Mouse (Mus musculus) right cerebral cortex, postnatal 14 days (tissue): ENCODE data around the gene Btbd9.

Experiments used
- DNase-seq: peaks from one replicate; pipeline ENCODE4 v3.0.0; 2022

Btbd9 gene

DNA sequence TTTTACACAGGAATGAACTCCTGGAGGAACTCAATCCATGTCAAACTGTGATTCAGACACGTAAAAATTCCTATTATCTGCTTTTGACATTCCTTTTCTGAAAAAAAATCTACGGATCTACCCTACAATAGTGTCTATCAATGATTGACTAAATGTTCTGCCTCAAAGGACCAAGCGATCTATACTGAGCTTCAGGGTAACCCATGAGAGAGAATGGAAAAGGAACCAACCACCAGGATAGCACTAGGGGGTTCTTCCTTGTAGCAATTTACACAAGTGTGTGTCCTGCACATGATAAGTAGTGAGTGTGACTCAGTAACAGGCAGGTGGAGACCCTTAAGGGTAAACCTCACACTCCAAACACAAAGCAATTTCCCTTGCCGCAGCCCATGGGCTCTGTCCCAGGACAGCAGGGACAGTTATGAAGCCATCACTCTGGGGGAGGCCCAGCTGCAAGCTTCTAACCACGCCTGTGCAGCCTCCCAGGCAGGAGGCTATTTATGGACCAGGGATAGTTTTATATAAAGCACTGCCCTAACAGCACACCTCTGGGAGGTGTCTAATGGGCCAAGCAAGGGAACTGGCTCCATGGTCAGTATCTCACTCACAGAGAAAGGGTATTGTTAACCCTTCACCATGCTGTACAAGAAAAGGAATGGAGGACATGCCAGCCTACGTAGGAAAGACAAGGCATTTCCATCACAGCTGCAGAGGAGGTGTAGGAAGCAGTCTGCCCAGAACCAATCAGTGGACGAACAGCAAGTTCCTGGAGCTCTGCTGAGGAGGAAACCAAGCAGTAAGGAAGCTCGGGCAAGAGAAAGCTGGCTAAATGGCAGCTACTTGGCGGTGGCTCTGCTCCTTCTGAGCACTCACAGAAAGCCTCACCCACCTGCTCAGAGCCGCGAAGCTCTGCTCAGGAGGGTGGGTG lies 306.9 kb downstream of the Btbd9 start:
- DNase-seq = no peak

- DNase-seq = no peak
Measured at GRCm38 (mm10) chr17:30268456-30268855, 307.8 kb downstream of the Btbd9 start.

GRCm38 (mm10) chr17:30267432-30267973 lies 308.8 kb downstream of the Btbd9 start:
- DNase-seq = no peak

- no peak for DNase-seq
Measured at GRCm38 (mm10) chr17:30263535-30263934, 312.8 kb downstream of the Btbd9 start.

GRCm38 (mm10) chr17:30262943-30263342 lies 313.3 kb downstream of the Btbd9 start:
- no peak for DNase-seq

DNA sequence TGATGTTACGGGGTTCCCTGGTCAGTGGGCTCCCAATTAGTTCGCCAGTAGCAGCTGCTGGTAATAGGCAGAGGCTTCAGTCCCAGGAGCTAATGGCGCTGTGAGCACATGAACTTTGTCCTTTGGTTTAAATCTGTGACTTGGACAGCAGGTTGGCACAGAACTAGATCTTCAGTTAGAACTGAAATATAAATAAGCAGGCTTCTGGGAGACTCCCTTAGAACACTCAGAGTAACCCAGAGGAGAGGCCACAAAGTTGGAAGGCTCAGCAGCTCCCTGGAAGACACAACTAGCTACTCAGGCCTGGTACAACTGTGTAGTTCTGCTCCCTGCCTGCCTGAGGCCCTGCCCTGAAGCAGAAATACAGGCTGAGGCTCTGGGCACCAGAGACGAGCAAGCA lies 313.8 kb downstream of the Btbd9 start:
- DNase-seq = no peak

GRCm38 (mm10) chr17:30261983-30262340 lies 314.3 kb downstream of the Btbd9 start:
- DNase-seq = no peak

GRCm38 (mm10) chr17:30261307-30261982 lies 314.8 kb downstream of the Btbd9 start:
- DNase-seq = no peak

DNA sequence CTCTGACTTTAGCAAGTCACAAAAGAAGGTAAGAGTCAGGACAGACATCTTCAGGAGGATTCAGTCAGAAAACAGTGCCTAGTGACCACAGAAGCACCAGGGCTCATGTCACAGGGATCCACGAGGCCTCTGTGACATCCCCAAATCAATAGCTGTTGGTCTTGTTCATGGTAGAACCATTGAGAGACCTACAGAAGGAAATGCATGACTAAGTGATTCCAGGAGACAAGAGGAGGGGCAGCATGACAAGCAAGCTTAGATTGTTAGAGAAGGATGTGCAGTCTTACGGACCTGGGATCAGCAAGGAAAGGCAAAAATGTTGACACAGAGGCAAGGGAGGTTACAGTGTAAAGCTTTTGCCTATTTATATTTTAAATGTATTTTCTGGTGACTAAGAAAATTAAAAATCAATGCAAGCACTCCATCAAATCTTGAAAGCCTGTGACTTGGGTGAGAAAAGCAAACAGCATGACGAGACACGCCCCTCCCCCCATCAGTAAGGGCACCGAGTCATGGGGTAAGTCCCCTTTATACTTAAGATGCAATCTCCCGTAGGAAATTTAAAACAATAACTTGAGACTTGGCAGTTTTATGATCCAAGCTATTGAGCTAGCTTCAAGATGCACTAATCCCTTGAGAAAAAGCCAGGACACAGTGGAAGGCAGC lies 315.5 kb downstream of the Btbd9 start:
- no peak for DNase-seq

DNA sequence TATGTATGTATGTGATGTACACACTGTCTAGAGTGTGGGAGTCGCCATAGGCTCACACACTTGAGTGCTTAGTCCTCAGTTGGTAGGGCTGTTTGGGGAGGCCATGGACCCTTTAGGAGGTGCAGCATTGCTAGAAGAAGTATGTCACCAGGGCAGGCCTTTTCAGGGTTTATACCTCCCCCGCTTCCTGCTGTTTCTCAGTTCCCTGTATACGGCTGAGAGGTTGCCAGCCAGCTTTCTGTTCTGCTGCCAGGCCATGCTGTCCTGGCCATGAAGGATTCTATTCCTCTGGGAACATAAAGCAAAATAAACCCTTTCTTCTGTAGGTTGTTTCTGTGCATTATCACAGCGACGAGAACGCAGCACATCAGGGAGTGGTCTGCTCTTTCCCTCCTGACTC lies 316.4 kb downstream of the Btbd9 start:
- DNase-seq = no peak

- DNase-seq = no peak
Measured at GRCm38 (mm10) chr17:30258480-30258879, 317.8 kb downstream of the Btbd9 start.

DNA sequence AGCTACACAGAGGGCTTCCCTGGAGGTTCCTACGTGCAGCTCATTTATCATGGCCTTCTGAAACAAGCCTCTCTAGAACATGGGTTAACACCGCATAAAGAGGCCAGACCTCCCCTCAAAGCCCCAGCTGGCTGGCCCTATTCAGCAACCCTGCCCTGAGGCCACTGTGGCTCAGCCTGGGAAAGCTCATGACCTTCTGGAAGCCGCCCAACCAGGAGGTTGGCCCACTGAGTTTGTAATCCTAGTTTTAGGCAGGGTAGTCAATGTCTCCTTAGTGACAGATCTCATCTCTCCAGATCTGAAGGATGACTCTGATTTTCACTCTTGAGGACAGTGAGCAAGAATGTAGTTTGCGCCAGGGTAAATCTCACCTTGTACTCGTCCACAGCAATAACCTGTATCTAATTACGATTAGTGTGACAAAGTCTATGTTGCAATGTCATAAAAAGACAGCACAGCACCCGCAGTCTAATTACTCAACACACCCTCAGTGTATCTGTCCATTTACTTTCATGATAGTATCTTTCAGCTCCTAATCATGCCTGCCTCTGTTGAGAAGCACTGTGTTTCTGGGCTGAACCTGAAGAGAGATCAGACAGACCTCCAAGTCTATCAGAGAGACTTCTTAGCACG lies 320.2 kb downstream of the Btbd9 start:
- DNase-seq = no peak

DNA sequence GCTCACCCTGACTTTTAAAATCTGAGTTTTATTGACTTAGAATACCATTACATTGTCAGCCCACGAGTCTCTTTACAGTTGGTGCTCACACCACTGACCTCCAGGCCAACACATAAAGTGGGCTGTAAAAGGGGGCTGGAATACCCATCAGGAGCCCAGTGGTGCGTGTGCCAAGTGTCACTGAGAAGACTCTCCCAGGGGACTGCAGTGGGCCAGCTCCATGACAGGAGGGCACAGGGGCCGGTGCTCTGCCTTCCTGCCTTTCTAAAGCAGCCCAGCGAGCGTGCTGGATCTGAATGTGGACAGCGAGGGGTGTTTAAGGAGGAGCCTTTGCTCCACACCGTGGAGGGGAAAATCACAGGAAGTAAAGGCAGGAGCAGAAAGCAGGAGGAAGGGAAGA lies 322.4 kb downstream of the Btbd9 start:
- DNase-seq = no peak

GRCm38 (mm10) chr17:30253028-30253427 lies 323.3 kb downstream of the Btbd9 start:
- DNase-seq = no peak

DNA sequence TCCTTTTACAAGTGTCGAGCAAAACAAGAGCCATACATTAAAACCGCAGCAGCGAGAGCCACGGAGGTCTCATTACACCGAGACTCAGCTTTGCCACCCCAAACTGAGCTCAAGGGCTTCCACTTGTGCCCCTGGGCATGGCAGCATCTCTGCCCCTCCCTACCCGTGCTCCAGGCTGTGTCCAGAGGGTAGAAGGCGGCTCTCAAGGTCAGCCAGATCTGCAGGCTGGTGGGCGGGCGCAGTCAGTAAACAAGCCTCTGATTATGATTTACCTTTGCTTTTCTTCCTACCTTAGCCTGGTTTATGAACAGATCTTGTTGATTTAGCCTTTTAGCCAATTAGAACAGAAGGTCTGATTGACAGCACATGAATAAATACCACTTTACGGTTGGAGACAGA lies 331.0 kb downstream of the Btbd9 start:
- DNase-seq = no peak

DNA sequence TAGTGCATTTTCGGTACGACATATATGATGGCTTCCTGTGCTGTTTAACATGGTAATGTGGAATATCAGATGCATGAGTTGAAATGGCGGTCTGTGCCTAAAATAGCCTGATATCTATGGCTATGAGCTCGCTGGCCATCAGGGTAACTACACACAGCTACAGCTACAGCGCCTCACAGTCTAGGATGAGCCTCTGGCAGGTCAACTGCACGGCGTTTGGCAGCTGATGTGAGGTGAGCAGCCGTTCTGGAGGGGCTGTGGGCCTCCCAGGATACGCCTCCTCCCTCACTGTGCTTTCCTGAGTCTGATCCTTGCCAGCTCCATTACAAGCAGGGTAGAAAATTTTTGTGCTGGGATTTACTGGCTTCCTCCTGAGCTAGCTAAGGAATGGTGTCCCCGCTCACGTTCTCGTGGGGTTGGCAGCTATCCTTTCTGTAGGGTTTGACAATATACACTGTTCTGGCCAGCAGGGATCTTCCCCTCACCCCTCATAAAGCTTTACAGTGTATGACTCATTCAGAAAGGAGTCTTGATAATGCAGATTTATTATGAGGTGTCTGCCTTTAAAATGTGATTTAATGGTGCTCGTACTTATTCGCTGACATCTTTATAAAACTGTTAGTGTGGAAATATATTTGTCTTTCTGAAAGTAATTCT lies 331.5 kb downstream of the Btbd9 start:
- DNase-seq = no peak

GRCm38 (mm10) chr17:30243540-30243939 lies 332.7 kb downstream of the Btbd9 start:
- no peak for DNase-seq

- DNase-seq = no peak
Measured at GRCm38 (mm10) chr17:30242647-30243046, 333.6 kb downstream of the Btbd9 start.

DNA sequence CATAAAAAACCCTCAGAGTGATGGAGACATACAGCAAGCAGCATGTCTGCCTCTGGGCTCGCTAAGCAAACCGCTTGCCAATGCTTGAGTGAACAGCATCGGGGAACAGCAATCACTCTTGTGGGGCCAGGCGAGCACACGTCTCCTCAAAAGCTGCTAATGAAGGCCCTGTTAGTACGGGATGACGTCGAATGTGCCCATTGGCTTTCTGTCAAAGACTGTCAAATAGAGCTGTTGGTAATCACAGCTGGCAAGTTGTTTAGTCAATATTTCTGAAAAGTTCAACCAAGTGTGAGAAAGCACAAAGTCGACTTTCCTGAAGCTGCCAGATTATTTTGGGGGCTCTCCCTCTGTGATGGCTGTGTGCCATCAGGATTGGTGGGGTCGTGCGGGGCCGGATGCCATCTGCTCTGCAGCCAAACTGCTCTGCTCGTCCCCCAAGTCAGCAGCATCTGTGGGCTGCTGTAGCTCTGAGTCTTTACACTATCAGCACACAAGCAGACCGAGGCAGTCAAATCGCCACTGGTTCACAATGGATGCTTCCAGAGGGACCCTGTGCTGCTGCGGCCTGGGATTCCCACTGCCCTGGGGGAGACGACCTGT lies 334.5 kb downstream of the Btbd9 start:
- no peak for DNase-seq

- no peak for DNase-seq
Measured at GRCm38 (mm10) chr17:30241061-30241460, 335.2 kb downstream of the Btbd9 start.

- DNase-seq = no peak
Measured at GRCm38 (mm10) chr17:30240659-30241058, 335.6 kb downstream of the Btbd9 start.

DNA sequence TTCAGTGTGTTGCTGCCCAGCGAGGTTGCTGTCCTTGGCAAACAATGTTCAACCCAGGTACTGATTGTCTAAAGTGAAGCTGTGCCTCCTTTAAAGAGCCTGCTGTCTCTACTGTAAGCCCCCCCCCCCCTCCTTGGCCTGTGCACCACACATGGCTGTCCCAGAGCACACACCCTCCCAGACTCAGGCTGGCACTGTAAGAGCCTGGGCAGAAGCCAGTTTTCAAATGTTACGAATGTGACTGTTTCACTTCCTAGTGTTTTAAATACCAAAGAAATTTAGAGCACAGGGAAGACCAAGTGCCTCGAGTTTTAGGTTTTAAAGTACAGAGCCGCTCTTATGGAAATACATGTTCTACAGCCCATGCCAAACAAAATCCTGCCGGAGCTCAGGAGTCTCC lies 336.8 kb downstream of the Btbd9 start:
- no peak for DNase-seq
